Mouse (Mus musculus) hindbrain, embryonic 16.5 days (tissue): ENCODE results near the gene Cux2. TPM values are rescaled to one million over a fixed set of nuclear protein-coding genes. Genes with fewer than 3 reads are reported as not detected.
A peak's percentile ranks its signal among the peaks of the same experiment; 100 is the strongest.

Source experiments
- ATAC-seq: fragments of 200-750 bp; cut with Nextera tagmentation; 2 replicates; pipeline ENCODE4 v1.8.0; 2017; ENCODE audit warnings: moderate TSS enrichment, moderate library complexity
- H3K27ac ChIP-seq: fragments of 300-500 bp; sonication (generic); 2 replicates; pipeline ENCODE4 v1.5.1; 2014; ENCODE audit warnings: low read depth, mild to moderate bottlenecking, control low read depth, low read length, moderate library complexity
- H3K27me3 ChIP-seq: fragments of 300-500 bp; sonication (generic); replicated peaks from 2 replicates; pipeline ENCODE4 v1.6.1; 2014; ENCODE audit warnings: low read length; ENCODE audit not compliant: control insufficient read depth, insufficient read depth
- H3K36me3 ChIP-seq: fragments of 300-500 bp; sonication (generic); 2 replicates; pipeline ENCODE4 v1.6.1; 2014; ENCODE audit warnings: mild to moderate bottlenecking, low read length, moderate library complexity, mixed read lengths; ENCODE audit not compliant: control insufficient read depth, insufficient read depth
- H3K4me1 ChIP-seq: fragments of 300-500 bp; sonication (generic); 2 replicates; pipeline ENCODE4 v1.6.1; 2014; ENCODE audit warnings: low read depth, low read length; ENCODE audit not compliant: control insufficient read depth, insufficient read depth
- H3K4me2 ChIP-seq: fragments of 300-500 bp; sonication (generic); 2 replicates; pipeline ENCODE4 v1.6.1; 2014; ENCODE audit warnings: mild to moderate bottlenecking, low read length, control low read depth, moderate library complexity
- H3K4me3 ChIP-seq: fragments of 300-500 bp; sonication (generic); 2 replicates; pipeline ENCODE4 v1.5.1; 2014; ENCODE audit warnings: mild to moderate bottlenecking, low read length, control low read depth, moderate library complexity
- H3K9ac ChIP-seq: fragments of 300-500 bp; sonication (generic); 2 replicates; pipeline ENCODE4 v1.6.1; 2014; ENCODE audit warnings: low read depth, mild to moderate bottlenecking, control low read depth, low read length, moderate library complexity
- H3K9me3 ChIP-seq: fragments of 300-500 bp; sonication (generic); 2 replicates; pipeline ENCODE4 v1.6.1; 2014; ENCODE audit warnings: mild to moderate bottlenecking, low read length, moderate library complexity; ENCODE audit not compliant: control insufficient read depth
- WGBS: fragments of 180-500 bp; shearing (Covaris S2); extraction: QIAGEN DNeasy Blood & Tissue Kit; methylation state at CpG from one replicate; pipeline ENCODE4 v1.1.7; 2014; 5-methylcytosine and 5-hydroxymethylcytosine counted together
- polyA plus RNA-seq: library from polyadenylated mRNA; unstranded; fragments of >200 nt; fragmentation: Nextera tagmentation; extraction: Ambion mirVana; gene quantifications from 2 replicates; pipeline ENCODE4 v1.2.1, GENCODE M21; 2015

Cux2 gene
- polyA plus RNA-seq, 1 experiment from 2014 or later: 16.7 TPM

- Histone ChIP-seq H3K9ac (peak overlapping the region; percentile 66), H3K4me3 (peak overlapping the region; percentile 46), H3K4me1 (peaks cover 14% of the 10 kb centered on the region), H3K27me3 (no peaks in the 10 kb centered on the region), H3K27ac (peak overlapping the region; percentile 24; the same call in 1 of the 2 replicates), H3K36me3 (no peaks in the 10 kb centered on the region), H3K4me2 (peak overlapping the region; percentile 91), H3K9me3 (no peaks in the 10 kb centered on the region)
- ATAC-seq: peak; percentile 63
- WGBS: 8% methylated on average over 81 of the region's 82 CpGs
Measured at GRCm38 (mm10) chr5:121828491-121829432, 221.1 kb downstream of the Cux2 start.

- Histone ChIP-seq H3K9me3 (no peaks in the 10 kb centered on the region), H3K4me1 (peaks cover 14% of the 10 kb centered on the region), H3K27me3 (no peaks in the 10 kb centered on the region), H3K4me3 (no peak overlapping the region; the same call in 1 of the 2 replicates), H3K27ac (peak overlapping the region; percentile 24; the same call in 1 of the 2 replicates), H3K9ac (no peak overlapping the region), H3K36me3 (no peaks in the 10 kb centered on the region), H3K4me2 (peak overlapping the region; percentile 91; the same call in 1 of the 2 replicates)
- no peak for ATAC-seq
- 67% methylated on average over 4 of the region's 4 CpGs for WGBS
Measured at GRCm38 (mm10) chr5:121827876-121828275, 222.0 kb downstream of the Cux2 start.

GRCm38 (mm10) chr5:121825606-121826005 is 224.3 kb downstream of the Cux2 start:
- Histone ChIP-seq H3K4me1 (peaks cover 14% of the 10 kb centered on the region), H3K36me3 (no peaks in the 10 kb centered on the region), H3K27me3 (no peaks in the 10 kb centered on the region), H3K9ac (no peak overlapping the region), H3K4me3 (no peak overlapping the region), H3K4me2 (no peak overlapping the region), H3K27ac (no peak overlapping the region), H3K9me3 (no peaks in the 10 kb centered on the region)
- ATAC-seq: no peak
- 88% methylated on average over 3 of the region's 3 CpGs for WGBS

DNA sequence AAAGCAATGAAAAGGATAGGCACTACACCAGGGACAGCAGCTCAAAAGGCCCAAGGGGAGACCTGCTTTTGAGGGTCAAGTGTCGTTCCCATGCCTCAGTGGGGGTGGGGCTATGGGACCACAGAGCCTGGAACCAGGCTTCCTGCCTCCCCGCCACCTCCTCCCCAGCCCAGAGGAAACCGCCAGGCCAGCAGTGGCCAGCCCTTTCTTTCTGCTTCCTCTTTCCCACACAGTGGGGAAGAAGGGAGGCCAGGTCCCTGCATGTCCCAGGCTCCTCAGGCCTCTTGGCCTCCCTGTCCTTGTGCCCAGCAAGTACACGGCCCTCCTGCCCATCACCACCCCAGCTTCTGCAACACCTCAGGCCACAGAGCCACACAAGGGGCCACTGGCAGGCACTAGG is 225.8 kb downstream of the Cux2 start:
- Histone ChIP-seq H3K27me3 (no peaks in the 10 kb centered on the region), H3K9me3 (no peaks in the 10 kb centered on the region), H3K27ac (0 out of 2 replicates have a peak overlapping the region, but pooled peaks have one; percentile 48), H3K4me2 (no peak overlapping the region), H3K4me3 (no peak overlapping the region), H3K36me3 (no peaks in the 10 kb centered on the region), H3K4me1 (peaks cover 9% of the 10 kb centered on the region), H3K9ac (no peak overlapping the region)
- 71% methylated on average over 4 of the region's 4 CpGs for WGBS
- no peak for ATAC-seq

GRCm38 (mm10) chr5:121823668-121824067 is 226.2 kb downstream of the Cux2 start:
- peaks cover 3% of the 10 kb centered on the region; the same call in 1 of the 2 replicates for H3K36me3 ChIP-seq
- no peaks in the 10 kb centered on the region for H3K9me3 ChIP-seq
- H3K27ac ChIP-seq: peak overlapping the region; percentile 48; the same call in 1 of the 2 replicates

GRCm38 (mm10) chr5:121822786-121823505 is 227.0 kb downstream of the Cux2 start:
- H3K9ac ChIP-seq: no peak overlapping the region
- H3K9me3 ChIP-seq: no peaks in the 10 kb centered on the region
- peaks cover 10% of the 10 kb centered on the region for H3K36me3 ChIP-seq
- WGBS: 69% methylated on average over 7 of the region's 7 CpGs
- no peak overlapping the region for H3K4me3 ChIP-seq
- no peak overlapping the region for H3K4me2 ChIP-seq
- peak overlapping the region; percentile 48; the same call in 1 of the 2 replicates for H3K27ac ChIP-seq
- H3K4me1 ChIP-seq: no peaks in the 10 kb centered on the region; the same call in 1 of the 2 replicates
- no peak for ATAC-seq
- H3K27me3 ChIP-seq: no peaks in the 10 kb centered on the region

More at GRCm38 (mm10) chr5:121823668-121824067, 226.2 kb downstream of the Cux2 start:
- H3K4me3 ChIP-seq: no peak overlapping the region
- H3K27me3 ChIP-seq: no peaks in the 10 kb centered on the region
- 77% methylated on average over 1 of the region's 1 CpGs for WGBS
- ATAC-seq: no peak
- peaks cover 6% of the 10 kb centered on the region for H3K4me1 ChIP-seq
- no peak overlapping the region for H3K4me2 ChIP-seq
- H3K9ac ChIP-seq: no peak overlapping the region

DNA sequence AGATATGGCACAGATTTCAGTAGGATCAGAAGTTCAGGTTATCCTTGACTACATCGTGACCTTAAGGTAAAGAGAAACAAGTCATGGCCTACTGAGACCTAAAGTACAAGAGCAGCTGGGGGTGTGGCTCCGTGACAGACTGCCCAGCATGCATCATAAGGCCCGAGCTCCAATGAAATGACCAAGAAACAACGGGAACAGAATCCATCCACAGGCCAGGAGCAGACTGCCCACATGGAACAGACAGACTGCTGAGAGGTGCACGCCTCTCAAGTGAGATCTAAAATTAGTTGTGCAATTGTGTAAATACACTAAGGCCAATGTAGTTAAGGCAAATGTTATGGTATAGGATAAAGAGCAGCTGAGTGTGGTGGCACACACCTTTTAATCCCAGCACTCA is 228.3 kb downstream of the Cux2 start:
- Histone ChIP-seq H3K4me3 (no peak overlapping the region), H3K27ac (no peak overlapping the region), H3K9ac (no peak overlapping the region), H3K36me3 (peaks cover 20% of the 10 kb centered on the region), H3K4me2 (no peak overlapping the region), H3K27me3 (no peaks in the 10 kb centered on the region), H3K9me3 (no peaks in the 10 kb centered on the region), H3K4me1 (no peaks in the 10 kb centered on the region)
- 78% methylated on average over 5 of the region's 5 CpGs for WGBS
- ATAC-seq: no peak

- Histone ChIP-seq H3K4me2 (no peak overlapping the region), H3K27me3 (no peaks in the 10 kb centered on the region), H3K4me3 (no peak overlapping the region), H3K9me3 (no peaks in the 10 kb centered on the region), H3K4me1 (no peaks in the 10 kb centered on the region), H3K27ac (no peak overlapping the region), H3K9ac (no peak overlapping the region), H3K36me3 (peaks cover 20% of the 10 kb centered on the region)
- 86% methylated on average over 5 of the region's 5 CpGs for WGBS
- no peak for ATAC-seq
Measured at GRCm38 (mm10) chr5:121821116-121821515, 228.8 kb downstream of the Cux2 start.

DNA sequence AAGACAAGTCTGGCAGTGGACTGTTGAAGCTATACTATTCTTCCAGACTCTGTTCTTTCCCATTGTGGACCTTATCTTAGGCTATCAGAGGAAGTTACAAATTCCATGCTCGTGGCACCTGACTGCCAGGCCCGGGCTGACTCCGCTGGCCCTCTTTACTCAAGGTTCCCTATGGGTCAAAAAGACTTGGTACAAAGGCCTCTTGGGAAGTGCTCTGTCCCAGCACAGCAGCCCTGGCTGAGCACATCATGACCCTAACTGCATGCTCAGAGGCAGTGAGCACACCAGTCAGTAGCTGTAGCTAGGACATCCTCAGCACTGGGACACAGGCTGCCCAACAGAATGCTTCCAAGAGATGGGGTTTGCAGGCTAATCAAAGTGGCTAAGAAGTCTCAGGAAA is 229.2 kb downstream of the Cux2 start:
- H3K9ac ChIP-seq: no peak overlapping the region
- H3K27ac ChIP-seq: no peak overlapping the region
- no peaks in the 10 kb centered on the region for H3K4me1 ChIP-seq
- H3K4me3 ChIP-seq: no peak overlapping the region
- no peak for ATAC-seq
- WGBS: 96% methylated on average over 3 of the region's 3 CpGs
- H3K36me3 ChIP-seq: peaks cover 20% of the 10 kb centered on the region
- no peaks in the 10 kb centered on the region for H3K9me3 ChIP-seq
- H3K27me3 ChIP-seq: no peaks in the 10 kb centered on the region
- H3K4me2 ChIP-seq: no peak overlapping the region
